13 mouse cellular contexts compared by ENCODE assay signal in genomic region chr3:32979238-32979637, GRCm38 (mm10).
"Had no signal": no experiment of that assay in that cellular context is flagged by ENCODE, and none has a peak within 500 bp of the region (broad histone marks: within the 10 kb centered on the region; RNA-seq: fewer than 3 reads in every experiment).

No protein-coding gene starts in this region.

- H3K27ac ChIP-seq: limb, embryonic 12.5 days; liver, embryonic 13.5 days; lung, embryonic 15.5 days; midbrain, embryonic 15.5 days had no signal

- H3K4me2 ChIP-seq: limb, embryonic 12.5 days; liver, embryonic 13.5 days; lung, embryonic 15.5 days; midbrain, embryonic 11.5 days; midbrain, embryonic 15.5 days had no signal

- H3K4me1 ChIP-seq: limb, embryonic 12.5 days; liver, embryonic 13.5 days; lung, embryonic 15.5 days; midbrain, embryonic 15.5 days had no signal

- H3K4me3 ChIP-seq: limb, embryonic 12.5 days; liver, embryonic 13.5 days; lung, embryonic 15.5 days; midbrain, embryonic 15.5 days had no signal

- H3K9me3 ChIP-seq: limb, embryonic 12.5 days; liver, embryonic 13.5 days; lung, embryonic 15.5 days; midbrain, embryonic 15.5 days had no signal

- DNase-seq: kidney, adult 8-10 months; kidney, postnatal 25 days; layer of hippocampus, adult 9-11 months; layer of hippocampus, postnatal 36 days; liver; liver, embryonic 13.5 days; liver, postnatal 0 days; right cerebral cortex, postnatal 14 days; thymus, postnatal 36 days had no signal

- H3K27me3 ChIP-seq: limb, embryonic 12.5 days; liver, embryonic 13.5 days; lung, embryonic 15.5 days; midbrain, embryonic 15.5 days had no signal

- H3K36me3 ChIP-seq: limb, embryonic 12.5 days; liver, embryonic 13.5 days; lung, embryonic 15.5 days; midbrain, embryonic 15.5 days had no signal

- H3K9ac ChIP-seq: limb, embryonic 12.5 days; liver, embryonic 13.5 days; liver, postnatal 0 days; lung, embryonic 15.5 days; midbrain, embryonic 15.5 days had no signal

- ATAC-seq: liver, postnatal 0 days; midbrain, embryonic 15.5 days had no signal
